Mouse (Mus musculus) gastrocnemius, postnatal 36 days (tissue): ENCODE measurements around the gene Pou4f1. TPM values are rescaled to one million over a fixed set of nuclear protein-coding genes. Genes with fewer than 3 reads are reported as not detected.
"Not testable (repeated sequence)": the region's sequence is repeated elsewhere in the genome, so short reads cannot be mapped to it uniquely, and the experiment has no call there.

Source experiments
- DNase-seq, 2 experiments: peaks; one replicate each; pipeline ENCODE4 v3.0.0; 2022
- intact Hi-C: fragments of 180-260 bp; cut with DNase I; formaldehyde crosslinking; loops from one replicate; pipeline ENCODE4 v1.15.1; 2025
- long read RNA-seq, 2 experiments: library from polyadenylated mRNA; stranded (forward); transcript quantifications; one replicate each; pipeline ENCODE4 v2.0.0; 2021
- total RNA-seq, 2 experiments: library from RNA; stranded (reverse); gene quantifications; 2 replicates each; pipeline ENCODE4 v1.2.3; 2021

Pou4f1 gene
- 1 to 10 TPM; 1.1 TPM for total RNA-seq
- long read RNA-seq, experiment 1: 0 reads
- long read RNA-seq, experiment 2, full-length matches to known transcripts: 2 of 2 reads
- long read RNA-seq, experiment 2, partial matches to known transcripts: 0 of 2 reads
- long read RNA-seq, experiment 2, other reads (novel, unspliced or antisense): 0 of 2 reads

DNA sequence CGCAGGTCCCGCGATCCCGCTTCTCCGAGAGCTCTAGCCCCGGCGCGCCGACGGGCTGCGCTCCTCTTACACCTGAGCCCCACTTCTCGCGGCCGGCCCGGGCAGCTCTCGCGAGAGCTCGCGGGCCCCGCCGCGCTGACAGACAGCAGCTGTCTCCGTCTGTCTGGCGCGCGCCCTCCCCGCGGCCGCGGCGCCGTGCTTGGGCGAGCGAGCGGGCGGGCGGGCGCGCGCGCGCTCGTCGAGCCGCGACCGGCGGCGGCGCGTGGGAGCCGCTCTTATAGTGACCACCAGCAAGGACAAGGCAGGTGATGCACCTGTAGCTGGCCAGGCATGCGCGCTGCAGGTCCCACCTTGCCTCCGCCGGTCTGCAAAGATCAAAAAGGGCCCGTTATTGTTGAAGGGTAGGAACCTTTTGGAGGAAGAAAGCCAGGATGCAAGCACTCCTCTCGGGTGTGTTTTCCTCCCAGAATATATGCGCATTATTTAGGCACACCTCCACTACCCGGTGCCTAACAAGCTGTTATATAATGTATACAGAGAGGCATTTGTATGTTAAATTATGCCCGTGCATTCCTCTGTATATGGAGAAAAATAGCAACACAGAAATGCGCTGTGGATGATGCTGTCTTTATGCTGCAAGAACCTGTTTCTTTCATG is at the start of gene Pou4f1:
Gene Pou4f1, minus strand, starts transcription at position 34 of the 657 bp plus-strand sequence.
- DNase-seq: peak in 1 of 2 experiments; percentile 49
- intact Hi-C loops: loop anchor here (10.0 kb wide), 2 partner anchors 137 to 433 kb away; no protein-coding TSS in a partner anchor

DNA sequence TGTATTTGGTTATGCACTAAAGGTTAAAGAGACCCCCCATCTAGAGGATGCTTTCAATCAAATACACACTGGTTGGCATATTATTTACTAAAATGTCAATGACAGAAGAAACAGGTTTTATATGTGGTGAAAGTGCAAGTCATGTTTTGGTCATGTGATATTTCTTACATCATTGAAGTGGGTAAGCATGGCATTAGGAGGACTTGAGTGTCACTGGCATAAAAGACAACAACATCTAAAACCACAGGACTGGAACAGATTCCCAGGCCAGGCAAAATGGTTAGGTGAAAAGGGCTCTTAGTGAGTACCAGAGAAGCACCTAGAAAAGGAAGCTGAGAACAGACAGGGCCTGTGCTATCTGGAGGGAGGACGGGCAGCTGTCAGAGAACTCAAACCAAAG is 43.9 kb upstream of the Pou4f1 start:
- DNase-seq: no peak
- intact Hi-C loops: no loop called here

DNA sequence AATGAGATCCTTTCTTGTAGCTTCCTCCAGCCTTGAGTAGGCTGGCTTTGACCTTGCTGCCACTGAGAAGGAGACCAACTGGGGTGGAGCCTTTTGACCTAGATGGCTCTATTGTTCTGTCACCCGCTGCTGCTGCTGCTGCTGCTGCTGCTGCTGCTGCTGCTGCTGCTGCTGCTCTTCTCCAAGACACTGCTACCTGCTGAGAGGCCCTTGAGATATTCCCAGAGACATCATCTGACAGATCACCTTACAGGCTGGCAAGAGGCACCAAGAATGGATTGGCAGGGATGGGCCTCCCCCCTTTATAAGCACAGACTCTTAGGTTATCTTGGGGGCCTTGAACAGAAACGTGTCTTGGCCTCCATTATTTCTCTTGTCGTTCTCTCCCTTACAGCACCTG is 35.0 kb upstream of the Pou4f1 start:
- DNase-seq, intact Hi-C loops: not testable (repeated sequence)

DNA sequence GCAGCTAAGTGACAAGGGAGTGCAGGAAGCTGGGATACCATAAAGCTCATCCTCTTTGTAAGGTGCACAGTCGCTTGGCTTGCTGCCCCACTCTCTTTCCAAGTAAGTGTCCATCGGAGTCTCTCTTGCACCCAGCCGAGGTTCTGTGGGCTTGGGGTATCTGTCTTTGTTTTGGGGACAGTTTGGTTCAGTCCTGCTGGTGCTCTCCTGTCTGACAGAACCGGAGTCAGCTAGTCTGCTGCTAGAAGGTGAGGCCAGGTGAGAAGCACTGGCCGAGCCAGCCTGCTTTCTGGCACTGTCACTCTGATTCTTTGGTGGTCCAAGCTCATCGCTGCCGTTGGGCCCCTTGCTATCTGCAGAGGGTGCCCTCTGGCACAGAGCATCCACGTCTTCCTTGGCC is 12.0 kb upstream of the Pou4f1 start:
- intact Hi-C loops: no loop called here
- DNase-seq: no peak

DNA sequence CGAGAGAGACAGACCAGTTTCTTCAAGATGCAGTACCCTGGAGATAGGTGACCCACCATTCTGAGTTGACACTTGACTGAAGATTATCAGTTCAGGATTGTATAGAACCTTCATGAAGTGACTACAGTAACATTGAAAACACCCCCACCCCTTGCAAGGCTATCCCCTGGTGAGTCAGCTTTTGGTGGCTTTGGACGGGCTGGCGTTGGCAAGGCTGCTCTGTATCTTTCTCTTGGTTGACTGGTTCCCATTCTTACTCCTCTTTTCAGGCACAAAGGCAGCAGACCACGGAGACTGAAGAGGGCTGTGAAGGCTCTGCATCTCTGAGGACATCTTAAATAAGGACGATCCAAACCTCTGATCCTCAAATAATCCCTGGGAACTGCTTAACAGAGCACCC is 10.8 kb upstream of the Pou4f1 start:
- no peak for DNase-seq
- intact Hi-C loops: no loop called here

DNA sequence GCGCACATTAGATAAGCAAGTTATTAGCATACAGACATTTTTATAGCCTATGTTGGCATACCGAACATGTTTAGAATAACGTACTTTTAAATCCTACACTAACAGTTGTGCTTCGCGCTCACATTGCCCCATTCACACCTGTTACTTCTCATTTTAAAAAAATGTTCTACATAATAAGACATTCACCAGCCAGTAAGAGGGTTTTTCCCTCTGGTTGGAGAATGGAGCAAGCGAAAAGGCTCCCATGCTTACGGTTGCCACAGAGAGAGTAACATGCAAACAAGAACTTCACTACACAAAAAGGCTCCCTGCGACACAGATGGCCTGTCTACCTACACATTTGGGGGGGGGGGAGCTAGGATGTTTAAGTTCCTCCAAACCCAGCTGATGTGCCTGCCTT is 9.8 kb upstream of the Pou4f1 start:
- intact Hi-C loops: no loop called here
- no peak for DNase-seq

- intact Hi-C loops: no loop called here
- no peak for DNase-seq
These were observed 7.6 kb upstream of the Pou4f1 start for GRCm38 (mm10) chr14:104475438-104475837.

- no peak for DNase-seq
- intact Hi-C loops: loop anchor here (10.0 kb wide), 2 partner anchors 136 to 434 kb away; no protein-coding TSS in a partner anchor
These were observed 798 bp upstream of the Pou4f1 start for GRCm38 (mm10) chr14:104468623-104468970.

GRCm38 (mm10) chr14:104467133-104467965 is 450 bp downstream of the Pou4f1 start:
- no peak for DNase-seq
- intact Hi-C loops: loop anchor here (10.0 kb wide), 2 partner anchors 137 to 433 kb away; no protein-coding TSS in a partner anchor

GRCm38 (mm10) chr14:104466557-104466956 is 1.2 kb downstream of the Pou4f1 start:
- DNase-seq: no peak
- intact Hi-C loops: loop anchor here (10.0 kb wide), 2 partner anchors 138 to 432 kb away; no protein-coding TSS in a partner anchor

- DNase-seq: no peak
- intact Hi-C loops: loop anchor here (10.0 kb wide), 2 partner anchors 139 to 431 kb away; no protein-coding TSS in a partner anchor
These were observed 2.1 kb downstream of the Pou4f1 start for GRCm38 (mm10) chr14:104465483-104466235.

DNA sequence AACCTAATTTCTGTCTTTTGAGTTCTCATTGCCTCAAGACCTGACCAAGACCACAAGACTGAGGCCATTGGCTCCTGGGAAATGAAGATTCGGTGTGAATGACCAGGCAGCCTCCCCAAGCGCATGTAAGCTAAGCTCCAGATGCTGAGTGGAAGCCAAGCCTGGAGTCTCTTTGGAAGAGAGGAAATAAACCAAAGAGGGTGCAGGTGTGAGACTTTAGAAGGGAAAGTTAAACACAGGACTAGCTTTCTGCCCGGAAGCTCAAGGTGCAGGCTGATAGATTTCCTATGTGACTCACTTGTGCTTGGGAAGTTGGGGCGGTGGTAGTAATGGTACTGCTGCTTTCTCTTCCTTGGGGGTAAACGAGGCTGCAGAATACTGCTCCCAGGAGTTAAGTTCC is 3.0 kb downstream of the Pou4f1 start:
- DNase-seq: no peak
- intact Hi-C loops: loop anchor here (10.0 kb wide), 2 partner anchors 140 to 430 kb away; no protein-coding TSS in a partner anchor

GRCm38 (mm10) chr14:104463631-104464250 is 4.1 kb downstream of the Pou4f1 start:
- DNase-seq: no peak
- intact Hi-C loops: loop anchor here (10.0 kb wide), 2 partner anchors 141 to 429 kb away; no protein-coding TSS in a partner anchor

DNA sequence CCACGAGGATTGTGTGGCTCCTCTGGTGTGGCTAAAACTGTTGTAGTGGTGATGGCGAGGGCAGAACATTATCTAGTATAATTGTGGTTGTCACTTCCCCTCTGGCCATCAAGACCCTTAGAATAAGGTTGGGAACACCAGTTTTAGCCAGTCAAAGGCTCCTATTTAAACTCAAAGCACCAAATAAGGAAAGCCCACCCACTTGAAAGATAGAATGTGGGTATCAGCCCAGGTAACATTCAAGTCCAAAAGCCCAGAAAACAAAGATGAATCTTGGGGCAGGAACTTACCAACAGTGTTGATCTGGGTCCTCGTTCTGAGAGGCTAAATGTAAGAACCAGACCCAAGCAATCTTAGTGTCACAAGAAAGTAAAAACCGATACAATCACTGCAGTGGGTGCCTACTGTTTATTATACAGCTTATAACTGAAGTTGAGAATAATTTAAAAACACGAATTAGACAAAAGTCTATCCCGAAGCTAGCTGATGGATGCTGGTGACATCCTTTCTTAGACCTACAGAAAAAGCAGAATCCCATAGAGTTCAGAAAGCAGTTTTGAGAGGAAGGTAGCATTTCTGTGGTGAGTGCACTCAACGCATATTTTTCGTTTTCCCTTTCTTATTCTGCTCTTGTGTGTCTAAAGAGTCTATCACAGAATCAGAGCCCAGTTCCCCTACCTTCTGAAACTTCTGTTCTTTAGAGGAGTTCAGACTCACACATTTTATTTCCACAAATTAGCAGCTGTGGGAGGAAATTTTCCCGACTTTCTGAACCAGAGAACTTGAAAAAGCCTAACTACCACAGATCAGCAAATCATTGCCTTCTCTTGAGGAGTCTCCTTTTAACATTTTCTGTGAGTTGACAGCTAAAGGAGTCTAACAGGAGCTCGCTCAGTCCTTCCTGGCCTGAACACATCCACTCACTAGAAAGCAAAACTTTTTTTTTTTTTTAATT is 6.2 kb downstream of the Pou4f1 start:
- DNase-seq: no peak
- intact Hi-C loops: loop anchor here (10.0 kb wide), 2 partner anchors 143 to 427 kb away; no protein-coding TSS in a partner anchor

GRCm38 (mm10) chr14:104460325-104461285 is 7.2 kb downstream of the Pou4f1 start:
- DNase-seq: no peak
- intact Hi-C loops: loop anchor here (10.0 kb wide), 2 partner anchors 144 to 426 kb away; no protein-coding TSS in a partner anchor

- DNase-seq: no peak
- intact Hi-C loops: loop anchor here (10.0 kb wide), 2 partner anchors 145 to 425 kb away; no protein-coding TSS in a partner anchor
These were observed 8.2 kb downstream of the Pou4f1 start for GRCm38 (mm10) chr14:104459513-104460111.
